20 mouse cellular contexts compared by ENCODE assay signal in genomic region chr1:191837691-191838090, GRCm38 (mm10). TPM values are rescaled to one million over a fixed set of nuclear protein-coding genes. Genes with fewer than 3 reads are reported as not detected.
DNase-seq lines count a peak whose midpoint lies in the region; ATAC-seq and TF ChIP-seq lines count a peak whose summit lies in the region.
"Had no signal": no experiment of that assay in that cellular context is flagged by ENCODE, and none has a peak within 500 bp of the region (broad histone marks: within the 10 kb centered on the region; RNA-seq: fewer than 3 reads in every experiment).

No protein-coding gene starts in this region.

- TF ChIP-seq CTCF in kidney, postnatal 0 days (IDR thresholded peaks at IDR 0.05; ENCODE audit: low read depth) = no peak

- 70% methylated on average over 3 of the region's 3 CpGs for WGBS in kidney, embryonic 14.5 days
- WGBS in kidney, postnatal 0 days = 71% methylated on average over 3 of the region's 3 CpGs
- WGBS in hindbrain, embryonic 12.5 days = 80% methylated on average over 3 of the region's 3 CpGs

- H3K9ac ChIP-seq in kidney, embryonic 14.5 days (ENCODE audit: low read depth, low read length) = no peak overlapping the region
- no peak overlapping the region for H3K9ac ChIP-seq in kidney, postnatal 0 days (ENCODE audit: low read depth, low read length)
- no peak overlapping the region for H3K9ac ChIP-seq in hindbrain, embryonic 12.5 days
- H3K9ac ChIP-seq: forebrain, embryonic 13.5 days; forebrain, postnatal 0 days; heart, embryonic 12.5 days had no signal

- no peak overlapping the region for H3K27ac ChIP-seq in kidney, embryonic 14.5 days (ENCODE audit: low read depth, low read length)
- H3K27ac ChIP-seq in kidney, postnatal 0 days = peak overlapping the region; percentile 50; the same call in 1 of the 2 replicates
- no peak overlapping the region for H3K27ac ChIP-seq in hindbrain, embryonic 12.5 days
- H3K27ac ChIP-seq: embryonic facial prominence, embryonic 10.5 days; forebrain, embryonic 13.5 days; heart, adult 2 months; hindbrain, embryonic 10.5 days had no signal

- no peak for ATAC-seq in kidney, embryonic 14.5 days (ENCODE audit: low FRiP score, low TSS enrichment)
- ATAC-seq in kidney, postnatal 0 days (replicated peaks; ENCODE audit: low FRiP score, low read depth) = peak; percentile 69
- no peak for ATAC-seq in hindbrain, embryonic 12.5 days (ENCODE audit: low FRiP score)
- ATAC-seq: activated CD4-positive, CD25-positive, alpha-beta regulatory T cell, adult 4 months; forebrain, embryonic 13.5 days; forebrain, postnatal 0 days; Patski had no signal

- peak; percentile 64 for DNase-seq in kidney, adult 18-20 months
- peak; percentile 71 to 77 for DNase-seq in kidney, adult 8-10 months
- DNase-seq in kidney, postnatal 0 days (ENCODE audit: low spot score) = no peak
- peak; percentile 72 to 86 for DNase-seq in kidney, postnatal 36 days
- no peak for DNase-seq in urinary bladder, postnatal 14 days (ENCODE audit: low spot score)
- DNase-seq: adrenal gland, postnatal 14 days; cerebellum, adult 18-20 months; cerebellum, postnatal 10 days; forebrain, postnatal 0 days; gastrocnemius, postnatal 14 days; heart, adult 2 months had no signal

- H3K9me3 ChIP-seq in kidney, embryonic 14.5 days (ENCODE audit: control insufficient read depth, low read length) = no peaks in the 10 kb centered on the region
- no peaks in the 10 kb centered on the region for H3K9me3 ChIP-seq in kidney, postnatal 0 days (replicated peaks; ENCODE audit: low read length)
- no peaks in the 10 kb centered on the region for H3K9me3 ChIP-seq in hindbrain, embryonic 12.5 days (replicated peaks)
- H3K9me3 ChIP-seq: embryonic facial prominence, embryonic 10.5 days; forebrain, embryonic 13.5 days; heart, embryonic 12.5 days; hindbrain, embryonic 10.5 days had no signal

- H3K4me1 ChIP-seq in kidney, embryonic 14.5 days (ENCODE audit: control insufficient read depth, insufficient read depth, low read length) = peaks cover 11% of the 10 kb centered on the region; the same call in 1 of the 2 replicates
- no peaks in the 10 kb centered on the region for H3K4me1 ChIP-seq in kidney, postnatal 0 days (replicated peaks; ENCODE audit: insufficient read depth, low read length)
- H3K4me1 ChIP-seq in hindbrain, embryonic 12.5 days = peaks cover 8% of the 10 kb centered on the region; the same call in 1 of the 2 replicates

- no peak overlapping the region for H3K4me2 ChIP-seq in kidney, embryonic 14.5 days (replicated peaks; ENCODE audit: low read depth, low read length)
- H3K4me2 ChIP-seq in kidney, postnatal 0 days (ENCODE audit: low read length) = no peak overlapping the region
- H3K4me2 ChIP-seq in hindbrain, embryonic 12.5 days (replicated peaks) = no peak overlapping the region
- H3K4me2 ChIP-seq: forebrain, embryonic 13.5 days; heart, embryonic 12.5 days had no signal

- peaks cover 6% of the 10 kb centered on the region; the same call in 1 of the 2 replicates for H3K36me3 ChIP-seq in kidney, embryonic 14.5 days (ENCODE audit: control insufficient read depth, insufficient read depth, low read length)
- no peaks in the 10 kb centered on the region for H3K36me3 ChIP-seq in kidney, postnatal 0 days (ENCODE audit: insufficient read depth, low read length)
- H3K36me3 ChIP-seq in hindbrain, embryonic 12.5 days = no peaks in the 10 kb centered on the region

- H3K4me3 ChIP-seq in kidney, embryonic 14.5 days (ENCODE audit: low read length) = no peak overlapping the region
- H3K4me3 ChIP-seq in kidney, postnatal 0 days (replicated peaks; ENCODE audit: low read depth, low read length) = no peak overlapping the region
- no peak overlapping the region for H3K4me3 ChIP-seq in hindbrain, embryonic 12.5 days
- H3K4me3 ChIP-seq: embryonic facial prominence, embryonic 10.5 days; forebrain, embryonic 13.5 days; heart, adult 2 months; heart, embryonic 12.5 days; hindbrain, embryonic 10.5 days had no signal

- H3K27me3 ChIP-seq in kidney, embryonic 14.5 days (ENCODE audit: control insufficient read depth, insufficient read depth, low read length) = no peaks in the 10 kb centered on the region
- H3K27me3 ChIP-seq in kidney, postnatal 0 days (ENCODE audit: insufficient read depth, low read length) = no peaks in the 10 kb centered on the region
- H3K27me3 ChIP-seq in hindbrain, embryonic 12.5 days = no peaks in the 10 kb centered on the region
- H3K27me3 ChIP-seq: CH12.LX; forebrain, embryonic 13.5 days; heart, embryonic 12.5 days; Patski had no signal

RNA-seq across cellular contexts. Expression of gene Nek2, which starts 16.4 kb away (rescaled TPM):
- polyA plus RNA-seq in kidney, embryonic 14.5 days (2014; fragmentation: Nextera tagmentation; extraction: Ambion mirVana) = 26.3 and 45.5 TPM in 2 replicates
- 21.3 and 24.1 TPM in 2 replicates for polyA plus RNA-seq in kidney, postnatal 0 days (2015; fragmentation: Nextera tagmentation; extraction: Ambion mirVana)
- polyA plus RNA-seq in hindbrain, embryonic 12.5 days (2016; fragmentation: Nextera tagmentation; extraction: Ambion mirVana) = 26.0 and 29.8 TPM in 2 replicates

Comparison
In these comparisons a context has a peak if more than half of its experiments do, and no peak if none do; other contexts are left out.
1. DNase-seq: peak in kidney, adult 18-20 months (single experiment), kidney, adult 8-10 months (2 of 2) and kidney, postnatal 36 days (2 of 2); none in kidney, postnatal 0 days (single experiment) and urinary bladder, postnatal 14 days (single experiment).